19 mouse cellular contexts compared by ENCODE assay signal in genomic region chr7:35003171-35003737, GRCm38 (mm10). TPM values are rescaled to one million over a fixed set of nuclear protein-coding genes. Genes with fewer than 3 reads are reported as not detected.
DNase-seq lines count a peak whose midpoint lies in the region; ATAC-seq and TF ChIP-seq lines count a peak whose summit lies in the region.
"Had no signal": no experiment of that assay in that cellular context is flagged by ENCODE, and none has a peak within 500 bp of the region (broad histone marks: within the 10 kb centered on the region; RNA-seq: fewer than 3 reads in every experiment).

No protein-coding gene starts in this region.

- H3K9ac ChIP-seq in hindbrain, embryonic 16.5 days (ENCODE audit: low read depth, low read length) = no peak overlapping the region
- H3K9ac ChIP-seq in hindbrain, embryonic 11.5 days (ENCODE audit: low read depth, low read length) = no peak overlapping the region
- H3K9ac ChIP-seq in midbrain, embryonic 15.5 days = no peak overlapping the region
- no peak overlapping the region for H3K9ac ChIP-seq in midbrain, embryonic 13.5 days (replicated peaks)
- H3K9ac ChIP-seq in forebrain, postnatal 0 days = no peak overlapping the region

- 51% methylated on average over 7 of the region's 7 CpGs for WGBS in hindbrain, embryonic 16.5 days
- WGBS in hindbrain, embryonic 11.5 days = 82% methylated on average over 7 of the region's 7 CpGs
- WGBS in midbrain, embryonic 15.5 days = 51% methylated on average over 7 of the region's 7 CpGs
- 62% methylated on average over 7 of the region's 7 CpGs for WGBS in midbrain, embryonic 13.5 days
- 49% methylated on average over 7 of the region's 7 CpGs for WGBS in forebrain, postnatal 0 days

- no peak for TF ChIP-seq CTCF in forebrain, postnatal 0 days (IDR thresholded peaks at IDR 0.05; ENCODE audit: low read depth)

- no peaks in the 10 kb centered on the region for H3K36me3 ChIP-seq in hindbrain, embryonic 16.5 days (ENCODE audit: control insufficient read depth, insufficient read depth, low read length)
- H3K36me3 ChIP-seq in hindbrain, embryonic 11.5 days (ENCODE audit: control insufficient read depth, insufficient read depth, low read length) = no peaks in the 10 kb centered on the region
- H3K36me3 ChIP-seq in midbrain, embryonic 15.5 days (replicated peaks) = no peaks in the 10 kb centered on the region
- 0 out of 2 replicates have a peak, but pooled peaks cover 4% of the 10 kb centered on the region for H3K36me3 ChIP-seq in midbrain, embryonic 13.5 days
- no peaks in the 10 kb centered on the region for H3K36me3 ChIP-seq in forebrain, postnatal 0 days (ENCODE audit: insufficient read depth)

- no peak overlapping the region for H3K27ac ChIP-seq in hindbrain, embryonic 16.5 days (ENCODE audit: low read depth, low read length)
- no peak overlapping the region for H3K27ac ChIP-seq in hindbrain, embryonic 11.5 days (ENCODE audit: low read depth, low read length)
- no peak overlapping the region for H3K27ac ChIP-seq in midbrain, embryonic 15.5 days
- H3K27ac ChIP-seq in midbrain, embryonic 13.5 days = no peak overlapping the region
- H3K27ac ChIP-seq in forebrain, postnatal 0 days (ENCODE audit: low read depth, low read length) = no peak overlapping the region
- H3K27ac ChIP-seq: left cerebral cortex, adult 2 months had no signal

- H3K4me3 ChIP-seq in hindbrain, embryonic 16.5 days (ENCODE audit: low read length) = no peak overlapping the region
- no peak overlapping the region for H3K4me3 ChIP-seq in hindbrain, embryonic 11.5 days (ENCODE audit: low read depth, low read length)
- H3K4me3 ChIP-seq in midbrain, embryonic 15.5 days = no peak overlapping the region
- H3K4me3 ChIP-seq in midbrain, embryonic 13.5 days (replicated peaks) = no peak overlapping the region
- no peak overlapping the region for H3K4me3 ChIP-seq in forebrain, postnatal 0 days (ENCODE audit: low read depth, low read length)
- H3K4me3 ChIP-seq: left cerebral cortex, adult 2 months had no signal

- no peak for DNase-seq in hindbrain, embryonic 11.5 days (ENCODE audit: low spot score)
- peak; percentile 42 for DNase-seq in forebrain, postnatal 0 days
- DNase-seq in lung, postnatal 36 days = peak; percentile 29
- no peak for DNase-seq in thymus, postnatal 14 days
- DNase-seq: adrenal gland, postnatal 36 days; cerebellum, adult 18-20 months; cerebellum, postnatal 25 days; embryo, embryonic 11 days; gastrocnemius, postnatal 36 days; kidney, adult 11 months; kidney, postnatal 36 days; left cerebral cortex, postnatal 4 days; liver; right cerebral cortex, postnatal 4 days; thymus, adult 2 months had no signal

- H3K4me1 ChIP-seq in hindbrain, embryonic 16.5 days (ENCODE audit: control insufficient read depth, insufficient read depth, low read depth, low read length) = no peaks in the 10 kb centered on the region
- no peaks in the 10 kb centered on the region for H3K4me1 ChIP-seq in hindbrain, embryonic 11.5 days (replicated peaks; ENCODE audit: control insufficient read depth, insufficient read depth, low read length)
- H3K4me1 ChIP-seq in midbrain, embryonic 15.5 days = peaks cover 6% of the 10 kb centered on the region; the same call in 1 of the 2 replicates
- peaks cover 25% of the 10 kb centered on the region for H3K4me1 ChIP-seq in midbrain, embryonic 13.5 days (replicated peaks)
- no peaks in the 10 kb centered on the region for H3K4me1 ChIP-seq in forebrain, postnatal 0 days (ENCODE audit: insufficient read depth)

- no peak overlapping the region for H3K4me2 ChIP-seq in hindbrain, embryonic 16.5 days (ENCODE audit: low read length)
- no peak overlapping the region for H3K4me2 ChIP-seq in hindbrain, embryonic 11.5 days (replicated peaks; ENCODE audit: low read depth, low read length)
- H3K4me2 ChIP-seq in midbrain, embryonic 15.5 days = no peak overlapping the region
- H3K4me2 ChIP-seq in midbrain, embryonic 13.5 days (replicated peaks) = no peak overlapping the region
- H3K4me2 ChIP-seq in forebrain, postnatal 0 days (ENCODE audit: low read depth) = no peak overlapping the region

- no peaks in the 10 kb centered on the region for H3K27me3 ChIP-seq in hindbrain, embryonic 16.5 days (replicated peaks; ENCODE audit: control insufficient read depth, insufficient read depth, low read length)
- H3K27me3 ChIP-seq in hindbrain, embryonic 11.5 days (ENCODE audit: control insufficient read depth, insufficient read depth, low read length) = no peaks in the 10 kb centered on the region
- H3K27me3 ChIP-seq in midbrain, embryonic 15.5 days (replicated peaks) = no peaks in the 10 kb centered on the region
- H3K27me3 ChIP-seq in midbrain, embryonic 13.5 days = no peaks in the 10 kb centered on the region
- no peaks in the 10 kb centered on the region for H3K27me3 ChIP-seq in forebrain, postnatal 0 days (ENCODE audit: insufficient read depth, low read length)

- peak; percentile 57 for ATAC-seq in hindbrain, embryonic 16.5 days
- ATAC-seq in hindbrain, embryonic 11.5 days (ENCODE audit: low FRiP score) = no peak
- peak; percentile 32; the same call in 1 of the 2 replicates for ATAC-seq in midbrain, embryonic 15.5 days (replicated peaks)
- ATAC-seq in midbrain, embryonic 13.5 days = no peak
- peak; percentile 69; the same call in 1 of the 2 replicates for ATAC-seq in forebrain, postnatal 0 days

- H3K9me3 ChIP-seq in hindbrain, embryonic 16.5 days (ENCODE audit: control insufficient read depth, low read length) = no peaks in the 10 kb centered on the region
- no peaks in the 10 kb centered on the region for H3K9me3 ChIP-seq in hindbrain, embryonic 11.5 days (ENCODE audit: control insufficient read depth, low read length)
- H3K9me3 ChIP-seq in midbrain, embryonic 15.5 days = no peaks in the 10 kb centered on the region
- no peaks in the 10 kb centered on the region for H3K9me3 ChIP-seq in midbrain, embryonic 13.5 days
- H3K9me3 ChIP-seq in forebrain, postnatal 0 days (ENCODE audit: low read length) = no peaks in the 10 kb centered on the region

RNA-seq across cellular contexts. Expression of gene Cebpg, which starts 53.1 kb away (rescaled TPM):
- 25.5 and 30.0 TPM in 2 replicates for polyA plus RNA-seq in hindbrain, embryonic 16.5 days (2015; fragmentation: Nextera tagmentation; extraction: Ambion mirVana)
- 37.8 and 39.3 TPM in 2 replicates for polyA plus RNA-seq in hindbrain, embryonic 11.5 days (2014; fragmentation: Nextera tagmentation; extraction: Ambion mirVana)
- 30.8 and 31.5 TPM in 2 replicates for polyA plus RNA-seq in midbrain, embryonic 15.5 days (2015; fragmentation: Nextera tagmentation; extraction: Ambion mirVana)
- polyA plus RNA-seq in midbrain, embryonic 13.5 days (2015; fragmentation: Nextera tagmentation; extraction: Ambion mirVana) = 42.4 and 46.1 TPM in 2 replicates
- total RNA-seq in forebrain, postnatal 0 days (2014; rRNA removed) = 16.5 and 23.2 TPM in 2 replicates
- 8.5 and 14.5 TPM in 2 replicates for polyA plus RNA-seq in forebrain, postnatal 0 days (2015; fragmentation: Nextera tagmentation; extraction: Ambion mirVana)

Comparison
In these comparisons a context has a peak if more than half of its experiments do, and no peak if none do; other contexts are left out.
1. ATAC-seq: peak in hindbrain, embryonic 16.5 days (single experiment), midbrain, embryonic 15.5 days (single experiment) and forebrain, postnatal 0 days (single experiment); none in hindbrain, embryonic 11.5 days (single experiment) and midbrain, embryonic 13.5 days (single experiment).
2. DNase-seq: peak in forebrain, postnatal 0 days (single experiment) and lung, postnatal 36 days (single experiment); none in hindbrain, embryonic 11.5 days (single experiment) and thymus, postnatal 14 days (single experiment).